Mouse (Mus musculus): Measurements from ENCODE around the gene Nrxn2.

Nrxn2 gene

GRCm38 (mm10) chr19:6452672-6453310 is 34.3 kb downstream of the Nrxn2 start:
- DNase-seq (ENCODE audit: low read depth, low spot score), result no peak

- DNase-seq (ENCODE audit: low read depth, low spot score), result no peak
Observed at GRCm38 (mm10) chr19:6453349-6453748, 34.8 kb downstream of the Nrxn2 start.

GRCm38 (mm10) chr19:6454041-6454720 is 35.6 kb downstream of the Nrxn2 start:
- DNase-seq (ENCODE audit: low read depth, low spot score), result no peak

GRCm38 (mm10) chr19:6459504-6459903 is 41.0 kb downstream of the Nrxn2 start:
- no peak for DNase-seq (ENCODE audit: low read depth, low spot score)

- no peak for DNase-seq (ENCODE audit: low read depth, low spot score)
Observed at GRCm38 (mm10) chr19:6462841-6463240, 44.3 kb downstream of the Nrxn2 start.

- DNase-seq (ENCODE audit: low read depth, low spot score), result no peak
Observed at GRCm38 (mm10) chr19:6464306-6465071, 46.0 kb downstream of the Nrxn2 start.

GRCm38 (mm10) chr19:6465090-6465489 is 46.6 kb downstream of the Nrxn2 start:
- no peak for DNase-seq (ENCODE audit: low read depth, low spot score)

- DNase-seq (ENCODE audit: low read depth, low spot score), result no peak
Observed at GRCm38 (mm10) chr19:6466945-6467344, 48.4 kb downstream of the Nrxn2 start.

- no peak for DNase-seq (ENCODE audit: low read depth, low spot score)
Observed at GRCm38 (mm10) chr19:6467374-6467979, 48.9 kb downstream of the Nrxn2 start.

GRCm38 (mm10) chr19:6471630-6472029 is 53.1 kb downstream of the Nrxn2 start:
- DNase-seq (ENCODE audit: low read depth, low spot score), result no peak

- DNase-seq (ENCODE audit: low read depth, low spot score), result no peak
Observed at GRCm38 (mm10) chr19:6472821-6473220, 54.3 kb downstream of the Nrxn2 start.

- DNase-seq (ENCODE audit: low read depth, low spot score), result no peak
Observed at GRCm38 (mm10) chr19:6474706-6475105, 56.2 kb downstream of the Nrxn2 start.

- DNase-seq (ENCODE audit: low read depth, low spot score), result no peak
Observed at GRCm38 (mm10) chr19:6475129-6475528, 56.6 kb downstream of the Nrxn2 start.

- no peak for DNase-seq (ENCODE audit: low read depth, low spot score)
Observed at GRCm38 (mm10) chr19:6477007-6477406, 58.5 kb downstream of the Nrxn2 start.

- no peak for DNase-seq (ENCODE audit: low read depth, low spot score)
Observed at GRCm38 (mm10) chr19:6478566-6478965, 60.0 kb downstream of the Nrxn2 start.

GRCm38 (mm10) chr19:6482886-6483285 is 64.4 kb downstream of the Nrxn2 start:
- no peak for DNase-seq (ENCODE audit: low read depth, low spot score)

- no peak for DNase-seq (ENCODE audit: low read depth, low spot score)
Observed at GRCm38 (mm10) chr19:6485059-6485630, 66.6 kb downstream of the Nrxn2 start.

GRCm38 (mm10) chr19:6489030-6489429 is 70.5 kb downstream of the Nrxn2 start:
- peak; percentile 78 for DNase-seq (ENCODE audit: low read depth, low spot score)

GRCm38 (mm10) chr19:6491538-6491937 is 73.0 kb downstream of the Nrxn2 start:
- no peak for DNase-seq (ENCODE audit: low read depth, low spot score)

- no peak for DNase-seq (ENCODE audit: low read depth, low spot score)
Observed at GRCm38 (mm10) chr19:6492124-6492523, 73.6 kb downstream of the Nrxn2 start.

- DNase-seq (ENCODE audit: low read depth, low spot score), result no peak
Observed at GRCm38 (mm10) chr19:6493219-6493618, 74.7 kb downstream of the Nrxn2 start.

- DNase-seq (ENCODE audit: low read depth, low spot score), result no peak
Observed at GRCm38 (mm10) chr19:6494032-6494431, 75.5 kb downstream of the Nrxn2 start.
